7 mouse cellular contexts compared by ENCODE assay signal in the genomic region with DNA sequence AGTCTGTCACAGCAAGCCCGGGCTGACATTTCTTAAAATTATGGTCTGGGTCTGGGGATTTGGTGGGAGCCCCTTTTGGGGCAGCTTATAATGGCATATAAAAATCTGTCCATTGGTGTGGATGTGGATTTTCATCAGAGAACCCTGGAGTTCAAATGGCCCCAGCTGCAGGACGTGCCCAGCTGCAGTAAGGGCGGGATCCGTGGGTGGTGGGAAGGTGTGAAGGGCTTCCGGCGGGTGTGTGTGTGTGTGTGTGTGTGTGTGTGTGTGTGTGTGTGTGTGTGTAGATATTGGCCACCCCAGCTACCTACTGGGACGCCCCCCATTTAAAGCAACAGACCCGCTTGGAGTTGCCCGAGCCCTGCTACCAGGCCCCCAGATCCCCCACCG. TPM values are rescaled to one million over a fixed set of nuclear protein-coding genes. Genes with fewer than 3 reads are reported as not detected.
DNase-seq lines count a peak whose midpoint lies in the region; ATAC-seq and TF ChIP-seq lines count a peak whose summit lies in the region.

No protein-coding gene starts in this region.

- ATAC-seq in lung, embryonic 15.5 days (ENCODE audit: borderline replicate concordance, extremely low read depth, low FRiP score, low TSS enrichment), result no peak
- 0 out of 2 replicates have a peak, but pooled peaks have one; percentile 0 for ATAC-seq in limb, embryonic 14.5 days (ENCODE audit: low FRiP score, low read depth)

- H3K4me2 ChIP-seq in lung, embryonic 15.5 days, result peak overlapping the region; percentile 91
- peak overlapping the region; percentile 95 for H3K4me2 ChIP-seq in limb, embryonic 14.5 days (replicated peaks; ENCODE audit: low read depth, low read length, severe bottlenecking)

- TF ChIP-seq CTCF in small intestine, adult 2 months (IDR thresholded peaks at IDR 0.05; ENCODE audit: extremely low read depth, insufficient read length, insufficient replicate concordance, low read depth, low read length), result no peak

- H3K36me3 ChIP-seq in lung, embryonic 15.5 days, result no peaks in the 10 kb centered on the region
- H3K36me3 ChIP-seq in forebrain, embryonic 10.5 days (replicated peaks), result peaks cover 3% of the 10 kb centered on the region; the same call in 1 of the 2 replicates
- no peaks in the 10 kb centered on the region for H3K36me3 ChIP-seq in limb, embryonic 14.5 days (ENCODE audit: control insufficient read depth, insufficient read depth, low read length)
- no peaks in the 10 kb centered on the region for H3K36me3 ChIP-seq in small intestine, adult 2 months (ENCODE audit: control insufficient read depth, insufficient read depth, low read length)

- H3K27me3 ChIP-seq in lung, embryonic 15.5 days, result no peaks in the 10 kb centered on the region
- peaks cover 10% of the 10 kb centered on the region for H3K27me3 ChIP-seq in forebrain, embryonic 10.5 days (ENCODE audit: poor library complexity, severe bottlenecking)
- H3K27me3 ChIP-seq in limb, embryonic 14.5 days (ENCODE audit: control insufficient read depth, insufficient read depth, low read length), result no peaks in the 10 kb centered on the region
- no peaks in the 10 kb centered on the region for H3K27me3 ChIP-seq in small intestine, adult 2 months (ENCODE audit: control insufficient read depth, insufficient read depth, low read length)

- WGBS in lung, embryonic 15.5 days, result 1% methylated on average over 10 of the region's 10 CpGs
- 2% methylated on average over 8 of the region's 10 CpGs for WGBS in forebrain, embryonic 10.5 days
- WGBS in limb, embryonic 14.5 days, result 0% methylated on average over 10 of the region's 10 CpGs
- 4% methylated on average over 10 of the region's 10 CpGs for WGBS in small intestine, adult 2 months

- peak overlapping the region; percentile 99 for H3K27ac ChIP-seq in lung, embryonic 15.5 days
- H3K27ac ChIP-seq in forebrain, embryonic 10.5 days, result peak overlapping the region; percentile 97
- peak overlapping the region; percentile 99 for H3K27ac ChIP-seq in limb, embryonic 14.5 days (replicated peaks; ENCODE audit: low read depth, low read length)
- peak overlapping the region; percentile 98 for H3K27ac ChIP-seq in small intestine, adult 2 months (ENCODE audit: insufficient read depth, low read depth, low read length)

- H3K9me3 ChIP-seq in lung, embryonic 15.5 days, result no peaks in the 10 kb centered on the region
- no peaks in the 10 kb centered on the region for H3K9me3 ChIP-seq in forebrain, embryonic 10.5 days
- no peaks in the 10 kb centered on the region for H3K9me3 ChIP-seq in limb, embryonic 14.5 days (ENCODE audit: control insufficient read depth, low read length)

- DNase-seq in lung, postnatal 25 days (ENCODE audit: low spot score), result no peak
- no peak for DNase-seq in forebrain, embryonic 10.5 days (ENCODE audit: extremely low spot score, low spot score)
- no peak for DNase-seq in limb, embryonic 14.5 days (ENCODE audit: low spot score)
- no peak for DNase-seq in adrenal gland, postnatal 36 days
- no peak for DNase-seq in left cerebral cortex, postnatal 36 days (ENCODE audit: low spot score in 2 of 2)

- H3K9ac ChIP-seq in lung, embryonic 15.5 days, result peak overlapping the region; percentile 47
- H3K9ac ChIP-seq in limb, embryonic 14.5 days (ENCODE audit: low read depth, low read length, severe bottlenecking), result peak overlapping the region; percentile 83

- TF ChIP-seq POLR2A in limb, embryonic 14.5 days (IDR thresholded peaks at IDR 0.05; ENCODE audit: borderline replicate concordance, extremely low read depth, insufficient read depth, insufficient read length), result no peak
- no peak for TF ChIP-seq POLR2A in small intestine, adult 2 months (IDR thresholded peaks at IDR 0.05; ENCODE audit: low read depth, low read length)

- H3K4me3 ChIP-seq in lung, embryonic 15.5 days, result peak overlapping the region; percentile 68
- H3K4me3 ChIP-seq in forebrain, embryonic 10.5 days, result peak overlapping the region; percentile 78
- H3K4me3 ChIP-seq in limb, embryonic 14.5 days (replicated peaks; ENCODE audit: low read length), result peak overlapping the region; percentile 84
- H3K4me3 ChIP-seq in small intestine, adult 2 months (ENCODE audit: low read depth, low read length), result peak overlapping the region; percentile 74

- intact Hi-C loops in left cerebral cortex, postnatal 36 days (cut with DNase I), result loop anchor here (5.0 to 10.0 kb wide), 6 partner anchors 64 to 887 kb away; no protein-coding TSS in a partner anchor

- H3K4me1 ChIP-seq in lung, embryonic 15.5 days, result peaks cover 43% of the 10 kb centered on the region
- peaks cover 66% of the 10 kb centered on the region for H3K4me1 ChIP-seq in forebrain, embryonic 10.5 days
- peaks cover 28% of the 10 kb centered on the region for H3K4me1 ChIP-seq in limb, embryonic 14.5 days (ENCODE audit: control insufficient read depth, insufficient read depth, low read length)
- peaks cover 14% of the 10 kb centered on the region; the same call in 1 of the 2 replicates for H3K4me1 ChIP-seq in small intestine, adult 2 months (ENCODE audit: control insufficient read depth, insufficient read depth, insufficient read length, low read length)

RNA-seq across cellular contexts. Expression of gene Id2, which starts 1.2 kb away (rescaled TPM):
- 420 and 447 TPM in 2 replicates for polyA plus RNA-seq in lung, embryonic 15.5 days (2015; fragmentation: Nextera tagmentation; extraction: Ambion mirVana)
- polyA plus RNA-seq in forebrain, embryonic 10.5 days (2016; fragmentation: Nextera tagmentation; extraction: Ambion mirVana), result 180 and 197 TPM in 2 replicates
- polyA plus RNA-seq in limb, embryonic 14.5 days (2012; rRNA removed), result 162 and 165 TPM in 2 replicates
- polyA plus RNA-seq in limb, embryonic 14.5 days (2014; fragmentation: Nextera tagmentation; extraction: Ambion mirVana), result 317 and 350 TPM in 2 replicates
- 42.1 and 88.2 TPM in 2 replicates for polyA plus RNA-seq in small intestine, adult 2 months (2012; rRNA removed)
- 100 to 1,000 TPM; 247 to 491 TPM for total RNA-seq in adrenal gland, postnatal 36 days (2021)
- total RNA-seq in left cerebral cortex, postnatal 36 days (2021), result 100 to 1,000 TPM; 155 to 170 TPM
